Mouse (Mus musculus) intestine, postnatal 0 days (tissue): ENCODE measurements around the gene Oaz1. TPM values are rescaled to one million over a fixed set of nuclear protein-coding genes. Genes with fewer than 3 reads are reported as not detected.

Experiments used
- ATAC-seq: fragments of 200-750 bp; cut with Nextera tagmentation; 2 replicates; pipeline ENCODE4 v1.8.0; 2017; ENCODE audit warnings: mild to moderate bottlenecking, moderate TSS enrichment, moderate library complexity
- H3K27ac ChIP-seq: fragments of 300-500 bp; sonication (generic); 2 replicates; pipeline ENCODE4 v1.5.1; 2014; ENCODE audit warnings: mild to moderate bottlenecking, low read depth, low read length, moderate library complexity
- H3K27me3 ChIP-seq: fragments of 300-500 bp; sonication (generic); replicated peaks from 2 replicates; pipeline ENCODE4 v1.6.1; 2014; ENCODE audit warnings: low read length, mixed read lengths; ENCODE audit not compliant: control insufficient read depth, insufficient read depth
- H3K36me3 ChIP-seq: fragments of 300-500 bp; sonication (generic); 2 replicates; pipeline ENCODE4 v1.6.1; 2014; ENCODE audit warnings: mild to moderate bottlenecking, moderate library complexity; ENCODE audit not compliant: control insufficient read depth, insufficient read depth
- H3K4me1 ChIP-seq: fragments of 300-500 bp; sonication (generic); replicated peaks from 2 replicates; pipeline ENCODE4 v1.6.1; 2014; ENCODE audit warnings: antibody characterized with exemption, low read length, mixed read lengths; ENCODE audit not compliant: control insufficient read depth, insufficient read depth
- H3K4me2 ChIP-seq: fragments of 300-500 bp; sonication (generic); replicated peaks from 2 replicates; pipeline ENCODE4 v1.6.1; 2014; ENCODE audit warnings: low read depth, mild to moderate bottlenecking, moderate library complexity
- H3K4me3 ChIP-seq: fragments of 300-500 bp; sonication (generic); 2 replicates; pipeline ENCODE4 v1.5.1; 2014; ENCODE audit warnings: low read depth, low read length
- H3K9ac ChIP-seq: fragments of 300-500 bp; sonication (generic); 2 replicates; pipeline ENCODE4 v1.6.1; 2014; ENCODE audit warnings: mild to moderate bottlenecking, low read depth, low read length
- H3K9me3 ChIP-seq: fragments of 300-500 bp; sonication (generic); 2 replicates; pipeline ENCODE4 v1.6.1; 2016; ENCODE audit warnings: mixed run types; ENCODE audit not compliant: control insufficient read depth
- CTCF ChIP-seq: sonication (generic); IDR thresholded peaks from 2 replicates; pipeline ENCODE4 v1.5.1; 2016; ENCODE audit warnings: low read depth, mild to moderate bottlenecking, control low read depth, antibody characterized with exemption, moderate library complexity
- WGBS: fragments of 180-500 bp; shearing (Covaris S2); extraction: QIAGEN DNeasy Blood & Tissue Kit; methylation state at CpG from one replicate; pipeline ENCODE4 v1.1.7; 2014; 5-methylcytosine and 5-hydroxymethylcytosine counted together
- polyA plus RNA-seq: library from polyadenylated mRNA; unstranded; fragments of >200 nt; fragmentation: Nextera tagmentation; extraction: Ambion mirVana; gene quantifications from 2 replicates; pipeline ENCODE4 v1.2.1, GENCODE M21; 2015

Gene Oaz1
- polyA plus RNA-seq, 1 experiment from 2014 or later, result 1,019 TPM

DNA sequence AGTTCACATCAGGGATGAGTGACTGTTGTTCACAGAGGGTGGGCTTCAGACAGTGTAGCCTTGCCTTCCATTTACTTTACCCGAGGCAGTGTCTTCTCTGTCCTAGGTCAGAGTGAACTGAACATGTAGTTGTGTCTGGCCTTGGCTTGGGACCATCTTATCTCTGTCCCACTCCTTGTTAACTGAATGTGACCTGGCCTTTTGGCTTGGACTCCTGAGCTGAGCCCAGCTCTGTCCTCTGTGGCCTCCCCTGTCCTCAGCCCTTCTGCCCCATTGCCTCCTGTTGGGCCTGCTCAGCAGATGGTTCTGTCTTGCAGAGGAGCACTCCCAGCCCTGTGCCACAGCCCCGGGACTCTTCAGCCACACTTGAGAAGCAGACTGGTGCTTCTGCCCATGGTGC is 38.9 kb upstream of the Oaz1 start:
- Histone ChIP-seq H3K4me1 (no peaks in the 10 kb centered on the region), H3K9me3 (no peaks in the 10 kb centered on the region), H3K4me3 (no peak overlapping the region), H3K27me3 (no peaks in the 10 kb centered on the region), H3K9ac (no peak overlapping the region), H3K36me3 (peaks cover 98% of the 10 kb centered on the region), H3K27ac (no peak overlapping the region), H3K4me2 (no peak overlapping the region)
- 72% methylated on average over 2 of the region's 2 CpGs for WGBS
- no peak for TF ChIP-seq CTCF
- ATAC-seq, result no peak

DNA sequence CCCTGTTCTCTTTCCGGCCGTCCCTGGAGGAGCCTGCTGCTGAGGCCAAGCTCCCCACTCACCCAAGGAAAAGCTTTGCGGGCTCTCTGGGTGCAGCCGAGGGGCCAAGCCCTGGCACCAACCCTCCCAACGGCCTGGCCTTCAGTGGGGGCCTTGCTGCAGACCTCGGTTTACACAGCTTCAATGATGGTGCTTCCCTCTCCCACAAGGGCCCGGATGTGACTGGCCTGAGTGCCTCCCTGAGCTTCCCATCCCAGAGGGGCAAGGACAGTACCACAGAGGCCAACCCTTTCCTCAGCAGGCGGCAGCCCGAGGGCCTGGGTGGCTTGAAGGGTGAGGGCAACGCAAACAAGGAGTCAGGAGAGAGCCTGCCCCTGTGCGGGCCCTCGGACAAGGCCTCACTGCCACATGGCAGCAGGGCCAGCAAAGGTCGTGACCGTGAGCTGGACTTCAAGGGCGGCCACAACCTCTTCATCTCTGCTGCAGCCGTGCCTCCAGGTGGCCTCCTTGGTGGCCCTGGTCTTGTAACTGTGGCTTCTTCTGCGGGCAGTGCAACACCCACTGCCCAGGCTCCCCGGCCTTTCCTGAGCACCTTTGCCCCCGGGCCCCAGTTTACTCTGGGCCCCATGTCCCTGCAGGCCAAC is 35.6 kb upstream of the Oaz1 start:
- 81% methylated on average over 19 of the region's 19 CpGs for WGBS
- Histone ChIP-seq H3K36me3 (peaks cover 93% of the 10 kb centered on the region), H3K27me3 (no peaks in the 10 kb centered on the region), H3K4me2 (no peak overlapping the region), H3K9me3 (no peaks in the 10 kb centered on the region), H3K27ac (no peak overlapping the region), H3K9ac (no peak overlapping the region), H3K4me3 (no peak overlapping the region), H3K4me1 (no peaks in the 10 kb centered on the region)
- TF ChIP-seq CTCF, result no peak
- ATAC-seq, result no peak

DNA sequence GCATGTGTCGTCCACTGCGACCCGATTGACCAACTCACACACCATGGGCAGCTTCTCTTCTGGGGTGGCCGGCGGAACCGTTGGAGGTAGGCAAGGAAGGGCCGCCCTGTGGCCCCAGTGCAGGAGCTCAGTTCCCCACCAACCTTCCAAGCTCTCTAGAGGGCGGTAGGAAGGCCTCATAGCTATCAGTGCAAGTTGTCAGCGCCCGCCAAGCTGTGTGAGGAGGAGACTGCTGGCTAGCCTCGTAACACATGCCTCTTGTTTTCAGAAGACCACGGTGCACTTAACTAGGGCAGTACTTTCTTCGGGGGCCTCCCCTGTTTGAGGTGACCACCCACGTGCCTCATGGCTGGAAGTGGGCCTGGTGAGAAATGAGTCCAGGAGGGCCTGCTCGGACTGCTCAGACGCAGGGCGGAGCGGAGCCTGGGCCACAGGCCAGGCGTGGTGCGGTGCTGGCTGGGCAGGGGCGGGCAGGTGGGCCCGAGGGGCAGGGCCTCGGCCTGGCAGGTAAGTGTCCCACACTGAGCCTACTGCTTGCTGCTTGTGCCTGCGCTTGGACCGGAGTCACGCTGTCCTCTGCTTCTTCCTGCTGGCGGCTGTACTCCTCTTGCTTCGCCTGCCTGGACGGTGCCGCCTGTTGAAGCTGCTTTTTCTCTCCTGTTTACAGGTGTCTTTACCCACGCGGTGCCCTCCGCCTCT is 34.8 kb upstream of the Oaz1 start:
- H3K27me3 ChIP-seq, result no peaks in the 10 kb centered on the region
- no peak for TF ChIP-seq CTCF
- 74% methylated on average over 33 of the region's 33 CpGs for WGBS
- no peaks in the 10 kb centered on the region for H3K9me3 ChIP-seq
- no peaks in the 10 kb centered on the region for H3K4me1 ChIP-seq
- no peak overlapping the region for H3K4me3 ChIP-seq
- H3K27ac ChIP-seq, result no peak overlapping the region
- no peak overlapping the region for H3K9ac ChIP-seq
- H3K4me2 ChIP-seq, result no peak overlapping the region
- ATAC-seq, result no peak
- H3K36me3 ChIP-seq, result peaks cover 86% of the 10 kb centered on the region

DNA sequence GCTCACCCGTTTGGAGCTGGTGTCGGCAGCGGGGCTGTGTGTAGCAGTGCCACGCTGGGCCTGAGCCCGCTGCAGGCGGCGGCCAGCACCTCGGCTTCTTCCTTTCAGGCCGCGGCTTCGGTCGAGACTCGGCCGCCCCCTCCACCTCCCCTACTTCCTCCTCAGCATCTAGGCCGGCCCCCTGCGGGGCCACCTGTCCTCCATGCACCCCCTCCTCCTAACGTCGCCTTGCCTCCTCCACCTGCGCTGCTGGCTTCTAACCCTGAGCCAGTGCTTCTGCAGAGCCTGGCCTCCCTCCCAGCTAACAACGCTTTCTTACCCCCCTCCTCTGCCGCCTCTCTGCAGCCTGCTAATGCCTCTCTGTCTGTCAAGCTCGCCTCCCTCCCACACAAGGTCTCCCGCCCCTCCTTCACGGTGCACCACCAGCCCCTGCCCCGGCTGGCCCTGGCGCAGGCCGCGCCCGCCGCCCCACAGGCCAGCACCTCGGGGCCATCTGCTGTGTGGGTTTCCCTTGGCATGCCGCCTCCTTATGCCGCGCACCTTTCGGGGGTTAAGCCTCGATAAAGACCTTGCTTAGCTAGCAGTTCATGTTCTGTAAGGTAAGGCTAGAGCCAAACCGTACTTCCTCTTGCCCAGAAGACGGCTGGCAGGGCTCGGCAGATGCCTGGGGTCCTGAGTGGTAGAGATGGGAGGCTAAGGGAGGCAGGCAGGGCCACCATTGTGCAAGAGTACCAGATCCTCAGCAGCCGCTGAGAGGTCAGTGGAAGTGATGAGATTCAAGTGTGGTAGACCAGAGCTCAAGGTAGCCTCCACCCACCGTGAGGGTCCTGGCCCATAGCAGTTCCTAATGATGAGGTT is 34.1 kb upstream of the Oaz1 start:
- ATAC-seq, result no peak

DNA sequence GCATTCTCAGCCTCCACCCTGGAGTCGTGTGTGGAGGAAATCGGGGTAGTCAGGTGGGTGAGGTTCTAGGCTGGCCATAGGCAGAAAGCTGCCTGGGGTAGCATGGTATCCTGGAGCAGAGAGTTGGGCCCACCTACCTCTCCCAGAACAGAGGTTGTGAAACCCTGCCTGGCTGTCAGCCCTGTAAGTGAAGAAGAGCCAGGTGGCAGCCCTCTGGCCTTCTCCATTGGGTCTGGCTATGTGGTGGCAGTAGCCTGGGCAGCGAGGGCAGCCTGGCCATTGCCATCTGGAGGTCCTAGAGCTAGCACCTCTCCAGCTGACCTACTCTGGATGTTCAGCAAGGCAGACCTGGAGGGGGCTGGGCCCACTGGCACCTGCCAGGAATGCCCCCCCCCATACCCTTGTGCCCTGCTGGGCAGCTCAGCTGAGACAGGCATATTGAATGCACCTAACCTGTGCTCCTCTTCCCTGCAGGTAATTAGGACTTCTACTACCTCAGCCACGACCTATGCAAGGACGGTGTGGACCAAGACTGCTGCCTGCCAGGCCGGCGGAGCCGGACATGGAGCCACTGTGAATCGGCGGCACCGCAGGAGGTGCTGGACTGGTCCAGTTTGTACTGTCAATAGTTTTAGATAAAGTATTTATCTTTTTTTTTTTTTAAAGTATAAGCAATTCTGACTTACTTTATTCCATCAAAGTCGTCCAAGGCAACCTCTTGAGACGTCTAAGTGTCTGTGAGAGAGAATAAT is 33.2 kb upstream of the Oaz1 start:
- Histone ChIP-seq H3K27me3 (no peaks in the 10 kb centered on the region), H3K27ac (no peak overlapping the region), H3K9ac (no peak overlapping the region), H3K4me3 (no peak overlapping the region), H3K36me3 (peaks cover 70% of the 10 kb centered on the region), H3K9me3 (no peaks in the 10 kb centered on the region), H3K4me1 (no peaks in the 10 kb centered on the region), H3K4me2 (no peak overlapping the region)
- no peak for TF ChIP-seq CTCF
- no peak for ATAC-seq
- WGBS, result 87% methylated on average over 13 of the region's 13 CpGs

More for the DNA sequence above, 34.1 kb upstream of the Oaz1 start:
- WGBS, result 66% methylated on average over 41 of the region's 41 CpGs
- no peak overlapping the region for H3K4me2 ChIP-seq
- H3K4me1 ChIP-seq, result no peaks in the 10 kb centered on the region
- H3K4me3 ChIP-seq, result no peak overlapping the region
- no peak overlapping the region for H3K9ac ChIP-seq
- no peak overlapping the region for H3K27ac ChIP-seq
- peaks cover 78% of the 10 kb centered on the region for H3K36me3 ChIP-seq
- no peak for TF ChIP-seq CTCF
- no peaks in the 10 kb centered on the region for H3K27me3 ChIP-seq
- no peaks in the 10 kb centered on the region for H3K9me3 ChIP-seq
